Mouse (Mus musculus): ENCODE results near the gene Tmem63a. TPM values are rescaled to one million over a fixed set of nuclear protein-coding genes. Genes with fewer than 3 reads are reported as not detected.
A peak's percentile ranks its signal among the peaks of the same experiment; 100 is the strongest.

The Tmem63a gene
- polyA plus RNA-seq, 1 experiment = 42.5 TPM

DNA sequence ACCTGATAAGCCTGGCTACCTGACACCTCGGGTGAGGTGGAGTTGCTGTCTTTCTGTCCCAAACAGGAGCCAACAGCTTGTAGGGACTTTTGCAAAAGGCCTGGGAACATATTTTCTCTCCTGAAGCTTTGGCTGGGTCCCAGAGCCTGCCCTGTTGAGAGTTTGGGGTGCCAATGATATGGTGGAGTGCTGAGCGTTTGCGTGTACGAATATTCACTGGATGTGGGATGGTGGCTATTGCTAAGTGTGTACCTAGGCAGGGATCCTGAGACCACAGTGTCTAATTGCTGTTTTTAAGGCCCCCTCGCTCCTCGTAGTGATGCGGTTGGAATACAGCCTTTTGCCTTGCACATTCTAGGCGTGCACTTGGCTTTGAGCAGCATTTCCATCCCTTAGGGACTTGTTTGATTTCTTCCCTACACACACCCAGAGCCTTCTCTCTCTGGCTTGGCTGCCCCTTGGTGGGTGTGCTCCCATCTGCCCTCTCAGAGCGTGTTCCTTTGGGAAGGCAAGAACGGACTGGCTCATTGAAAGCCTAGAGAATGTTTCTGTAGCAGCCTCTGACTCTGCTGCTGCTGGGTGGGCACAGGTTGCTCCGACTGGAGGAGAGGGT, 994 bp downstream of the Tmem63a start:
- no peak for DNase-seq (ENCODE audit: low read depth in 1 of 2, low spot score in 2 of 2)
- Histone ChIP-seq H3K27ac (ENCODE audit: insufficient read depth, low read length) (peak overlapping the region; percentile 87), H3K4me3 (ENCODE audit: extremely low read depth, insufficient read depth, insufficient read length) (peak overlapping the region; percentile 94), H3K4me1 (ENCODE audit: control insufficient read depth, insufficient read depth, insufficient read length) (peaks cover 21% of the 10 kb centered on the region; the same call in 1 of the 2 replicates), H3K36me3 (ENCODE audit: control insufficient read depth, insufficient read depth, low read length) (peaks cover 5% of the 10 kb centered on the region), H3K27me3 (ENCODE audit: control insufficient read depth, insufficient read depth, low read length) (no peaks in the 10 kb centered on the region)
- TF ChIP-seq CTCF (IDR thresholded peaks at IDR 0.05; ENCODE audit: extremely low read depth, insufficient read depth, insufficient read length, insufficient replicate concordance) = no peak
- TF ChIP-seq POLR2A (IDR thresholded peaks at IDR 0.05; ENCODE audit: low read depth, low read length) = no peak
- 57% methylated on average over 11 of the region's 11 CpGs for WGBS

DNA sequence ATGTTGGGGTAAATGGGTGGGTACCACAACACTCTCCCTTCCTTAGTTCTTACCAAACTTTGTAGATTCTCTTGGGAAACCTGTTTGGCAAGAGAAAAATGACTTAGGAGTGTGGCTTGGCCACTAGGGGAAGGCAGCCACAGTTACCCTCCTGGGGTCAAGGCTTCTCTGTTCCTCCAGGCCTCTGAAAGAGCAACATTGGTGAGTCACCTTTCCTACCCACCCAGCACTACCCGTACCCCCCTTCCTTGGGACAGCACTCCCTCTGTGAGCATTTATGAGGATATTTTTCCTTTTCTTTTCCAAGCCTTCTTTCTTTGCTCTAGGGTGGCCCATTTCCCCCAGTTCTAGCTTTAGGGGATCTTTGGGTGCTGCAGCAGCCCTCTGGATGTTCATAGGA, 1.8 kb downstream of the Tmem63a start:
- 68% methylated on average over 1 of the region's 1 CpGs for WGBS
- Histone ChIP-seq H3K4me1 (ENCODE audit: control insufficient read depth, insufficient read depth, insufficient read length) (peaks cover 21% of the 10 kb centered on the region; the same call in 1 of the 2 replicates), H3K27ac (ENCODE audit: insufficient read depth, low read length) (0 out of 2 replicates have a peak overlapping the region, but pooled peaks have one; percentile 20), H3K36me3 (ENCODE audit: control insufficient read depth, insufficient read depth, low read length) (peaks cover 5% of the 10 kb centered on the region), H3K27me3 (ENCODE audit: control insufficient read depth, insufficient read depth, low read length) (no peaks in the 10 kb centered on the region), H3K4me3 (ENCODE audit: extremely low read depth, insufficient read depth, insufficient read length) (no peak overlapping the region)
- no peak for TF ChIP-seq POLR2A (IDR thresholded peaks at IDR 0.05; ENCODE audit: low read depth, low read length)
- TF ChIP-seq CTCF (IDR thresholded peaks at IDR 0.05; ENCODE audit: extremely low read depth, insufficient read depth, insufficient read length, insufficient replicate concordance) = peak; percentile 0; the same call in 1 of the 2 replicates
- no peak for DNase-seq (ENCODE audit: low read depth in 1 of 2, low spot score in 2 of 2)

DNA sequence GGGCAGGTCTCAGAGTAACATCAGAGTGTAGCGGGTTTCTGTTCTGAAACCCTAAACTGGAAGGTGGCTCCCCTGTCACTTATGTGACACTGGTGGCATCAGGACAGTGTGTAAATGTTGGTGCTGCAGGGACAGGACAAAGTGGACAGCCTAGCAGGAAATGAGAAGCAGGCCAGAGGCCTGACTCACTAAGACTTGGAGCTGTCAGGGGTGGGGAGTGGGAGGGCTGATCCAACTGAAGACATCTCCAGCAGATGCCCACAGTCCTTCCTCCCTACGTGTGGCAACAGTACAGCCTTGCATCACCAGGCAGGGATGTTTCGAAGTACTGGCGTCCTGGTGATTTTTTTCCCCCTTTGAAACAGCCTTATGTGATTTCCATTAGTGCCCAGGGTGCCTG, 2.4 kb downstream of the Tmem63a start:
- no peak for DNase-seq (ENCODE audit: low read depth in 1 of 2, low spot score in 2 of 2)
- H3K27ac ChIP-seq (ENCODE audit: insufficient read depth, low read length) = 0 out of 2 replicates have a peak overlapping the region, but pooled peaks have one; percentile 3
- 62% methylated on average over 4 of the region's 4 CpGs for WGBS
- peaks cover 12% of the 10 kb centered on the region for H3K36me3 ChIP-seq (ENCODE audit: control insufficient read depth, insufficient read depth, low read length)
- H3K4me3 ChIP-seq (ENCODE audit: extremely low read depth, insufficient read depth, insufficient read length) = no peak overlapping the region
- no peak for TF ChIP-seq POLR2A (IDR thresholded peaks at IDR 0.05; ENCODE audit: low read depth, low read length)
- no peak for TF ChIP-seq CTCF (IDR thresholded peaks at IDR 0.05; ENCODE audit: extremely low read depth, insufficient read depth, insufficient read length, insufficient replicate concordance)
- H3K27me3 ChIP-seq (ENCODE audit: control insufficient read depth, insufficient read depth, low read length) = no peaks in the 10 kb centered on the region
- H3K4me1 ChIP-seq (ENCODE audit: control insufficient read depth, insufficient read depth, insufficient read length) = peaks cover 21% of the 10 kb centered on the region; the same call in 1 of the 2 replicates

DNA sequence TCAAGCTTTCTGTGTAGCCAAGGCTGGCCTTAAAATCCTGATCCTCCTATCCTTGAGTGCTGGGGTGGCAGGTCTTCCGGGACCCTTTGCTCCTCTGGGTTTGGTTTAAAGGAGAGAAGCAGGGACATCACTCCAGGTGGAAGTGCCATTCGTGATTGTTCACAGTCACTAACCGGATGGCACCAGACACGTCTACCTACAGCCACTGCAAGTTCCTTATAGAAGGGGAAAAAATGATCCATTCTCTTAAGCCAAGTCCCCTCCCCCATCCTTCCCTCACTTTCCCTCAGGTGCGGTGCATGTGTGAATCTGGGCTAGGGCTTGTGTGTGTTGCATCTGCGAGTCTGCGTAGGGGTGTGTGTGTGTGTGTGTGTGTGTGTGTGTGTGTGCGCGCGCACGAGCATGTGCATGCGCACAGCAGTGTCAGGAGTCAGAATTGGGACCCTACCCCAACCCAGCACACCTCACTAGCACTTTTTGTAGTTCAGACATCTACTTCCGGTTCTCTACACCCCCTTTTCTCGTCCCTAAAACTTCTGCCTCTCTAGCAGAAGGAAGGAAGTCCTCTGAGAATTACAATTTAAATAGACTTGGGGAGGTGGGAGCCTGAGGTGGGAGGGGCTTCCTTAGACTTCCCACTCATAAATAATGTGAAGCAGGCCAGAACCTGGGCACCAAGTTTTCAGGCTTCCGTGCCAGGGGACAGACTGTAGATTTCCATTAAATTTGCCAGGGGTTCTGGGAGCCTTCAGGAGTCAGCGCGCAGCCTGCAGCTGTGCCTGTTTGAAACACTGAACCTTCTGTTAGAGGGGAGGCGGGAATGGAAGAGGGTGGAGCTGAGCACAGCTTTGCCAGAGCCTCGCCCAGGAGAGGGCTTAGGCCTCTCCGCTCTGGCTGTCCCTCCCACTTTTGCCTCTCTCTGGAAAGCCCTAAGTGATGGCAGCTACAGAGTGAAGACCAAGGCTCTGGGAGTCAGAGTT, 3.1 kb downstream of the Tmem63a start:
- no peaks in the 10 kb centered on the region for H3K27me3 ChIP-seq (ENCODE audit: control insufficient read depth, insufficient read depth, low read length)
- 21% methylated on average over 20 of the region's 20 CpGs for WGBS
- TF ChIP-seq POLR2A (IDR thresholded peaks at IDR 0.05; ENCODE audit: low read depth, low read length) = no peak
- TF ChIP-seq CTCF (IDR thresholded peaks at IDR 0.05; ENCODE audit: extremely low read depth, insufficient read depth, insufficient read length, insufficient replicate concordance) = no peak
- no peak overlapping the region for H3K27ac ChIP-seq (ENCODE audit: insufficient read depth, low read length)
- no peak for DNase-seq (ENCODE audit: low read depth in 1 of 2, low spot score in 2 of 2)
- H3K36me3 ChIP-seq (ENCODE audit: control insufficient read depth, insufficient read depth, low read length) = peaks cover 16% of the 10 kb centered on the region
- peaks cover 21% of the 10 kb centered on the region; the same call in 1 of the 2 replicates for H3K4me1 ChIP-seq (ENCODE audit: control insufficient read depth, insufficient read depth, insufficient read length)
- no peak overlapping the region for H3K4me3 ChIP-seq (ENCODE audit: extremely low read depth, insufficient read depth, insufficient read length)

DNA sequence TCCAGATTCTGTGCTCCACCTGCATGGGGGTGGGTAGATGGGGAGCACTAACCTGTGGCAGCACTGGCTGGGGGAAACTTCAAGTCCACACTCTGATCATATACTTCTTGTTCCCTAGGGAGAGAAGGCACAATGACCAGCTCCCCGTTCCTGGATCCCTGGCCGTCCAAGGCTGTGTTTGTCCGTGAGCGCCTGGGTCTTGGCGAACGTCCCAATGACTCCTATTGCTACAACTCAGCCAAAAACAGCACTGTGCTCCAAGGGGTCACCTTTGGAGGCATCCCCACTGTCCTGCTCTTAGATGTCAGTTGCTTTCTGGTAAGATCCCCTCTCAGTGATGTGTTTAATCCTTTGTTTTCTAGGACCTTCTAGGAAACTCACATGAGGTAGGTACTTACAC, 4.3 kb downstream of the Tmem63a start:
- Histone ChIP-seq H3K27me3 (ENCODE audit: control insufficient read depth, insufficient read depth, low read length) (no peaks in the 10 kb centered on the region), H3K4me3 (ENCODE audit: extremely low read depth, insufficient read depth, insufficient read length) (no peak overlapping the region), H3K27ac (ENCODE audit: insufficient read depth, low read length) (no peak overlapping the region), H3K4me1 (ENCODE audit: control insufficient read depth, insufficient read depth, insufficient read length) (peaks cover 17% of the 10 kb centered on the region; the same call in 1 of the 2 replicates), H3K36me3 (ENCODE audit: control insufficient read depth, insufficient read depth, low read length) (peaks cover 19% of the 10 kb centered on the region)
- 95% methylated on average over 6 of the region's 6 CpGs for WGBS
- TF ChIP-seq CTCF (IDR thresholded peaks at IDR 0.05; ENCODE audit: extremely low read depth, insufficient read depth, insufficient read length, insufficient replicate concordance) (no peak), POLR2A (IDR thresholded peaks at IDR 0.05; ENCODE audit: low read depth, low read length) (no peak)
- no peak for DNase-seq (ENCODE audit: low read depth in 1 of 2, low spot score in 2 of 2)

DNA sequence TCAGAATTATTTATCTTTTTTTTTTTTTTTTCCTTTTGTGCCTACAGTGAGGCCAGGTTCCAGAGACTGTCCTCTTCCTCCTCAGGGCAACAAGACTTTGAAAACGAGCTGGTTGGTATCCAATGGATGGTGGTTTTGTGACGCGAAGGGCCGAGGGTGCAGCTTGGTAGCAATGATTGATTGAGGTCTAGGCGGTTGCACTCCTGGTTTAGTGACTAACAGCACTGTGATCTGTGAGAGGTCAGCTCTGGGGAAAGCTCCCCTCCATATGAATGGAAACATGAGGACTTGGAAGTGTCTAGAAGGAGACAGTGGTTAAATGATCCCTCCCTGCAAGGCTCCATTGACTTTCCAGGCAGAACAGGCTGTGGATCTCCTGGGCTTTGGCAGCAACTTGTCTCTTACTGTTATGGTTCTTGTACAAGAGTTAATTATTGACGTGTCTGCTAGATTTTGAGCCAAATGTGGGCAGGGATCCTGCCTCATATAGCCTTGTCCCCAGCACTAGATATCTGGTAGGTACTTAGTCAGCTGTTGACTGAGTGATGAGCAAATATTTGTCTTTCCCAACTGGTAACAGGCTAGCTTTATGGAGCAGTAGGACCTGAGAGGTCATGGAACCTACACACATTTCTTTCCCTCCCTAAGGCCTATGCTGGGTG, 10.1 kb downstream of the Tmem63a start:
- no peak for DNase-seq (ENCODE audit: low read depth in 1 of 2, low spot score in 2 of 2)
- no peaks in the 10 kb centered on the region for H3K4me1 ChIP-seq (ENCODE audit: control insufficient read depth, insufficient read depth, insufficient read length)
- H3K36me3 ChIP-seq (ENCODE audit: control insufficient read depth, insufficient read depth, low read length) = peaks cover 45% of the 10 kb centered on the region
- 96% methylated on average over 6 of the region's 6 CpGs for WGBS
- TF ChIP-seq CTCF (IDR thresholded peaks at IDR 0.05; ENCODE audit: extremely low read depth, insufficient read depth, insufficient read length, insufficient replicate concordance) = no peak
- no peak for TF ChIP-seq POLR2A (IDR thresholded peaks at IDR 0.05; ENCODE audit: low read depth, low read length)
- no peaks in the 10 kb centered on the region for H3K27me3 ChIP-seq (ENCODE audit: control insufficient read depth, insufficient read depth, low read length)
- no peak overlapping the region for H3K4me3 ChIP-seq (ENCODE audit: extremely low read depth, insufficient read depth, insufficient read length)
- H3K27ac ChIP-seq (ENCODE audit: insufficient read depth, low read length) = no peak overlapping the region
